Mouse (Mus musculus) liver, embryonic 11.5 days (tissue): Measurements from ENCODE around the gene Orm3. TPM values are rescaled to one million over a fixed set of nuclear protein-coding genes. Genes with fewer than 3 reads are reported as not detected.
"Not testable (repeated sequence)": the region's sequence is repeated elsewhere in the genome, so short reads cannot be mapped to it uniquely, and the experiment has no call there.

Experiments used
- ATAC-seq: fragments of 200-750 bp; cut with Nextera tagmentation; replicated peaks from 2 replicates; pipeline ENCODE4 v1.8.0; 2017; ENCODE audit warnings: moderate number of reproducible peaks, mild to moderate bottlenecking, moderate TSS enrichment, moderate library complexity; ENCODE audit not compliant: low FRiP score
- DNase-seq: peaks from one replicate; pipeline ENCODE4 v3.0.0-alpha.2; 2017; ENCODE audit warnings: low spot score
- H3K27ac ChIP-seq: fragments of 300-500 bp; sonication (generic); 2 replicates; pipeline ENCODE4 v1.5.1; 2014; ENCODE audit warnings: mild to moderate bottlenecking, low read depth, low read length, control low read depth
- H3K27me3 ChIP-seq: fragments of 300-500 bp; sonication (generic); replicated peaks from 2 replicates; pipeline ENCODE4 v1.6.1; 2014; ENCODE audit warnings: low read length, mixed read lengths; ENCODE audit not compliant: control insufficient read depth, insufficient read depth
- H3K36me3 ChIP-seq: fragments of 300-500 bp; sonication (generic); 2 replicates; pipeline ENCODE4 v1.6.1; 2014; ENCODE audit warnings: mild to moderate bottlenecking, low read length, moderate library complexity, mixed read lengths; ENCODE audit not compliant: control insufficient read depth, insufficient read depth
- H3K4me1 ChIP-seq: fragments of 300-500 bp; sonication (generic); replicated peaks from 2 replicates; pipeline ENCODE4 v1.6.1; 2014; ENCODE audit warnings: low read length, mixed read lengths; ENCODE audit not compliant: control insufficient read depth, insufficient read depth
- H3K4me2 ChIP-seq: fragments of 300-500 bp; sonication (generic); 2 replicates; pipeline ENCODE4 v1.6.1; 2014; ENCODE audit warnings: mild to moderate bottlenecking, control low read depth, moderate library complexity
- H3K4me3 ChIP-seq: fragments of 300-500 bp; sonication (generic); 2 replicates; pipeline ENCODE4 v1.5.1; 2014; ENCODE audit warnings: low read depth, low read length, control low read depth
- H3K9ac ChIP-seq: fragments of 300-500 bp; sonication (generic); 2 replicates; pipeline ENCODE4 v1.6.1; 2014; ENCODE audit warnings: low read depth, low read length, control low read depth
- H3K9me3 ChIP-seq: fragments of 300-500 bp; sonication (generic); 2 replicates; pipeline ENCODE4 v1.6.1; 2016; ENCODE audit warnings: low read length, inconsistent platforms, mixed read lengths; ENCODE audit not compliant: control insufficient read depth
- WGBS: fragments of 180-500 bp; shearing (Covaris S2); extraction: QIAGEN DNeasy Blood & Tissue Kit; methylation state at CpG from one replicate; pipeline ENCODE4 v1.1.7; 2014; 5-methylcytosine and 5-hydroxymethylcytosine counted together
- polyA plus RNA-seq: library from polyadenylated mRNA; unstranded; fragments of >200 nt; fragmentation: Nextera tagmentation; extraction: Ambion mirVana; gene quantifications from 2 replicates; pipeline ENCODE4 v1.2.1, GENCODE M21; 2014

Gene Orm3
- polyA plus RNA-seq: not detected in 2 replicates

DNA sequence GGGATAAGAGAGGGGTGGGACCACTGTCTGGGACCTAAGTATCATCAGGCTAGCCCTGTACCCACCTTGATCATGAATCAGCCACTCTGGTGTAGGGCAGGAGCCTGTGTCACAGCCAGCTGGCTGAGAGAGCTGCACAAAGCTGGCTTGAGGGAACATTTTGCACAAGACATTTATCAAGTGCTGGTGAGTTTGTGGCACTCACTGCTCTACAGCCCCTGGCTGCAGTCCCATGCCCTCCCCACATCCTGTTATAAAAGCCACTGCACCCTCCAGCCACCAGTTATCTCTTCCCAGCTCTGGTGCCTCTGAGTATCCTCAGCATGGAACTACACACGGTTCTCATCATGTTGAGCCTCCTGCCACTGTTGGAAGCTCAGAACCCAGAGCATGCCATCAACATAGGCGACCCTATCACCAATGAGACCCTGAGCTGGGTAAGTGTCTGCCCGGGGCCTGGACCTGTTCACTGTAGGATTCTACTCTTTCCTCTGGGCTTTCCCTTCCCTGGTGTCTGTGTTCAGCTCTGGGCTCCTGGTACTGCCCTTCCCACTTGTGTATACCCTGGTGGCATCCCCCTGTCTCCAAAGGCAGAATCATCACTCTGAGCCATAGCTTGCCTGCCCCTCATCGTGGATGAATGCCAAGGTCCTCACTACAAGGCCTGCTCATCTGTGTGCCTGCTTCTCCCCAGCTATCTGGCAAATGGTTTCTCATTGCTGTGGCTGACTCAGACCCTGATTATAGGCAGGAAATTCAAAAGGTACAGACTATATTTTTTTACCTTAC, at the start of gene Orm3:
Gene Orm3, plus strand, starts transcription at position 286 of the 789 bp plus-strand sequence.
- Histone ChIP-seq H3K9me3 (no peaks in the 10 kb centered on the region), H3K36me3 (no peaks in the 10 kb centered on the region), H3K4me1 (no peaks in the 10 kb centered on the region; the same call in 1 of the 2 replicates), H3K27me3 (no peaks in the 10 kb centered on the region), H3K27ac (no peak within 1 kb of the TSS), H3K4me3 (no peak within 1 kb of the TSS), H3K4me2 (no peak within 1 kb of the TSS), H3K9ac (no peak within 1 kb of the TSS)
- DNase-seq: no peak
- 62% methylated on average over 4 of the region's 4 CpGs for WGBS
- ATAC-seq: no peak

DNA sequence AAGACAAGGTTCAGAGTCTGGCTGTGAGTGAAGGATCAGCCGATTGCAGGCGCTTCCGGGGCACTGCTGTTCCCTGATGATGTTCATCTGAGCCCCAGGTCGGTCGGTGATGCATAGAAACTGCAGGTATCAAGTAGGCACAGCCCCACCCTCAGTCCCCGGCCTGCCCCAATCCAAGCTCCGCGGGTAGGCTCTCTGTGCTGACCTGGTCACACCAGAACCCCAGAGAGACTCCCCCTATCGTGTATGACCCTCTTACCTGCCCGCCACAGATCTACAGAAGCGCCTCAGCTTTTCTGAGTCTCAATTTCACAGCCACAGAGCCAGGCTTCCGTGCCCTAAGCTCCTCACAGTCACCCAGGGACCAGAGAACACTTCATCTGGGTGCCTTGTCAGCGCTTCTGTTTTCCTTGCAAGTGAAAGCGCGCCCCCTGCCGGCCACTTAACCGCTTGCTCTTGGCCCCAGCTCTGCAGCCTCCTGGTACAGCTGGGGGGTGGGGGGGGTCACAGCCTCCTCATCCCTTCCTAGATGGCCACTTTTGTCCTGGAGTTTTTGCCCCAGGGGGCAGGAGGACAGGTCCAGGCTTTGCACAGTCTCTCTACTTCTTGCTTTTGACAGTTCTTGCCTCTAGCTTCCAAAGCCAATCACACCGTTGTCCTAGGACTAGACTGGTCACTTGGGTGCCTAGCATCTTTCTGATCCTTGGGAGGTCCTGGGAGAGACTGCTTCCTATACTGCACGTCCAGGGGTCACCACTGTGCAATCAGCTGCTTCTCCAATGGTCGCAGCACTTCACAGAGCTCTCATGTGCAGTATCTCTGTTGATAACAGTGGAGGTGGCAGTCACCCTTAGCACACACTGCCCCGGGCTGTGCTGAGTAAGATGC, 48.5 kb upstream of the Orm3 start:
- H3K27ac ChIP-seq: no peak overlapping the region
- H3K4me1 ChIP-seq: no peaks in the 10 kb centered on the region
- WGBS: 32% methylated on average over 21 of the region's 21 CpGs
- ATAC-seq (0 out of 2 replicates have a peak, but pooled peaks have one; percentile 41), DNase-seq (peak; percentile 81)
- H3K9ac ChIP-seq: no peak overlapping the region
- no peak overlapping the region for H3K4me2 ChIP-seq
- H3K27me3 ChIP-seq: no peaks in the 10 kb centered on the region
- H3K36me3 ChIP-seq: no peaks in the 10 kb centered on the region
- H3K4me3 ChIP-seq: no peak overlapping the region
- no peaks in the 10 kb centered on the region for H3K9me3 ChIP-seq

DNA sequence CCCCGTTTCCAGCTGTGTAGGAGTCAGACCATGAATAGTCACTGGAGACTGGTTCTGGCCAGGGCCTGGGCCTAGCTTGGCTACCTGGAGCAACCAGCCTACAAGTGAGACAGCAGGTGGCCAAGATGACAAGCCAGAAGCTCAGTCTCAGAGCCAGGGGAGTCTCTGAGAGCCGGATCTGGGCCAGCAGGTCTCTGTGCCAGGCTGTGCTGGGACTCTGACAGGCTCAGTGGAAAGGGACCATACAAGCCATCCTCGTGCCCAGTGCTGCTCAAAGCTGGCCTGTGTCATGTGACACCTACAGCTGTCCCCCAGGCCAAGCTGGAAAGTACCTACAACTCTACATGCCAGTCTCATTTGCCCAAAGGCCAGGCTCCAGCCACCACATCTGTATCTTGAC, 47.6 kb upstream of the Orm3 start:
- Histone ChIP-seq H3K9me3 (no peaks in the 10 kb centered on the region), H3K4me3 (no peak overlapping the region), H3K27me3 (no peaks in the 10 kb centered on the region), H3K4me2 (no peak overlapping the region), H3K4me1 (no peaks in the 10 kb centered on the region), H3K36me3 (no peaks in the 10 kb centered on the region), H3K27ac (no peak overlapping the region), H3K9ac (no peak overlapping the region)
- no peak for DNase-seq
- 81% methylated on average over 3 of the region's 3 CpGs for WGBS
- no peak for ATAC-seq

DNA sequence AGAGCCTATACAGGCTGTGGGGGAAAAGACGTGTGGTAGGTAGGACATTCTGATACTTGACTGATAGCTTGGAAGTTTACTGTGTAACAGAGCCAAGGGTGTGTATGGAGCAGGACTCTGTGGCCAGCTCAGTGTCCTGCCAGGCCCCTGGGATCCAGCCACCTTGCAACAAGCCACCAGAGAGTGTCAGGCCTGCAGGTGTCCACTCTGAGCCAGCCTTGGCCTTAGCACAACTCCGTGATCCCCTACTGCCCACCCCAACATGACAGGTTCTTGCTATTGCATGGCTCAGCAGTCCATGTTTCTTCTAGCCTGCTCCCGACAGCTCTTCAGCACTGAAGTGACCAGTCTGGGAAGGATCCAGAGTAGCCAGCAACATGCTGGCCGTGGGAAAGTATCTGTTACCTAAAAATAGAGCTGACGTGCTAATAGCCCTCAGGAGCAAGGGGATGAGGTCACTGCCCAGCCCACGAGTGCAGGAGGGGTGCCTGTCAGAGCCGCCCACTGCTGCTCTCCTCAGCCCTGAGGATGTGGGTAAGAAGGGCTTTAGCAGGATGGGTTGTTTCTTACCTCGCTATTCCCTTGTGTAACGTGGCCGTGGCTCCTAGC, 45.6 kb upstream of the Orm3 start:
- no peaks in the 10 kb centered on the region for H3K27me3 ChIP-seq
- H3K4me3 ChIP-seq: no peak overlapping the region
- H3K4me2 ChIP-seq: no peak overlapping the region
- H3K9me3 ChIP-seq: no peaks in the 10 kb centered on the region
- no peak overlapping the region for H3K9ac ChIP-seq
- ATAC-seq (no peak), DNase-seq (no peak)
- WGBS: 64% methylated on average over 10 of the region's 10 CpGs
- H3K4me1 ChIP-seq: no peaks in the 10 kb centered on the region
- H3K36me3 ChIP-seq: no peaks in the 10 kb centered on the region
- H3K27ac ChIP-seq: no peak overlapping the region

DNA sequence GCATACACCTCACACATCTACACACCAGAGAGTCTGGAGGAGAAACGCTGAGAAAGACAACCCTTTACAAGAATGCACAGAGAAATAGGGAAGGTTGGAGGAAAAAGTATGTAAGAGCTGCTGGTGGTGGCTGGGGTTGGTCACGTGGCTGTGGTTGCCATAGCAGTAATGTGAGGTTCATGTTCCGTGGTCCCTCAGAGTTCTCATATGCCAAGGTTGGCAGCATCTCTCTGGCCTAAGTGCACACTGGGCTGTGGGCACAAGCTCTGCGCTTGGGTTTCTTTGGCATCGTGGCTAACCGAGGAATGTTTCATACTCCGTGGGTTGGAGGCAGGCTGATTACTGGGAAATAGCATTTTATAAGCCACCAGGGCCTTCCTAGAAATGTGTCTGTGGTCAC, 44.5 kb upstream of the Orm3 start:
- H3K4me2 ChIP-seq: no peak overlapping the region
- no peak overlapping the region for H3K27ac ChIP-seq
- no peaks in the 10 kb centered on the region for H3K27me3 ChIP-seq
- ATAC-seq (no peak), DNase-seq (no peak)
- H3K4me1 ChIP-seq: no peaks in the 10 kb centered on the region
- no peak overlapping the region for H3K4me3 ChIP-seq
- no peak overlapping the region for H3K9ac ChIP-seq
- no peaks in the 10 kb centered on the region for H3K36me3 ChIP-seq
- H3K9me3 ChIP-seq: no peaks in the 10 kb centered on the region
- 86% methylated on average over 7 of the region's 7 CpGs for WGBS

DNA sequence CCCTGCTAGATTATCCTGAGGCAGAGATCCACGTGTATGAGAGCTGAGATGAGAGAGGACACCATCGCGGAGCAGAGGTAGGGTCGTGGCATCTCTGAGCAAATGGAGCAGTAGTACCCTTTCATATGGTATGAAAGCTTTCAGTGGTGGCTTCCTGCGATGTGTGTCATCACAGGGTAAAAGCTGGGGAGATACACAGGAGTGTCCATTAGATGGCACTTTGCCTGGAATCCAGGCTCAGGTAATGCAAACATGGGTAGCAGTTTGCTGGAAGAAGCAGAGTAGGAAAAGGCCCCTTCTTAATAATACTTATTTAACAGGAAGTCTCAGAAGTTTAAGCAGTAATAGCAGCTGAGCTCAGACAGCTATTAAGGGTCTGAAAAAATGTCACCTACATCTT, 41.9 kb upstream of the Orm3 start:
- Histone ChIP-seq H3K4me3 (no peak overlapping the region), H3K27me3 (no peaks in the 10 kb centered on the region), H3K27ac (no peak overlapping the region), H3K4me1 (no peaks in the 10 kb centered on the region), H3K9me3 (no peaks in the 10 kb centered on the region), H3K36me3 (no peaks in the 10 kb centered on the region), H3K9ac (no peak overlapping the region), H3K4me2 (no peak overlapping the region)
- WGBS: 68% methylated on average over 5 of the region's 5 CpGs
- no peak for ATAC-seq
- no peak for DNase-seq

DNA sequence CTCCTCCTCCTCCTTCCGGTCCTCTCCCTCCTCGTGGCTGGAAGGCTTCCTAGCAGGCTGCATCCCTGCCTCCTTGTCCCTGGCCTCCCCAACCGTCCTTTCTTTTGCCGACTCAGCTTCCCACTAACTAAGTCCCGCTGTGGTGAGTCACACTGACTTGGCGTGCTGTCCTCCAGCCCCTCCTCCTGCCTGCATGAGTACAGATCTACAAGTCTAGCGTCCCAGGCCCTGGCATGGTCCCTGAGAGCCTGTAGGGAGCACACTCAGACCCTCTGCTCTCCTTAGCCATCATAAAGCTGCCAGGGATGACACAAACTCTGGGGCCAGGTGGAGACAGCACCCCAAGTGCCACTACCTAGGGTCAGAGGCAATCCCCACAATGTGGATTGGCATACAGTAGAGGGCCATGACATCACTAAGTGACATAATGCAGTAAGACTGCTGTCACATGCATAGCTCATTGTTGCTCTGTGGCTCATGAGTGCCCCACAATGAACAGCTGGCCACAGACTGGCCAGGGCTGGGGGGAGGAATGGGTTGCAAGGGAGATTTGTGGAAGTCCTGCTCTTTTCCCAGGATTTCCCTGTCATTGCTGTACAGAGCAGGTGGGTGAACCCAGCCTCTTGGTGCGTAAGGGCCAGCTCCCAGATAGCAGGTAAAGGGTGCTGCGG, 39.8 kb upstream of the Orm3 start:
- Histone ChIP-seq H3K27ac (no peak overlapping the region), H3K9ac (no peak overlapping the region), H3K4me1 (no peaks in the 10 kb centered on the region), H3K36me3 (no peaks in the 10 kb centered on the region), H3K4me2 (no peak overlapping the region), H3K27me3 (no peaks in the 10 kb centered on the region), H3K4me3 (no peak overlapping the region), H3K9me3 (no peaks in the 10 kb centered on the region)
- ATAC-seq: no peak
- DNase-seq: no peak
- WGBS: 64% methylated on average over 9 of the region's 9 CpGs

DNA sequence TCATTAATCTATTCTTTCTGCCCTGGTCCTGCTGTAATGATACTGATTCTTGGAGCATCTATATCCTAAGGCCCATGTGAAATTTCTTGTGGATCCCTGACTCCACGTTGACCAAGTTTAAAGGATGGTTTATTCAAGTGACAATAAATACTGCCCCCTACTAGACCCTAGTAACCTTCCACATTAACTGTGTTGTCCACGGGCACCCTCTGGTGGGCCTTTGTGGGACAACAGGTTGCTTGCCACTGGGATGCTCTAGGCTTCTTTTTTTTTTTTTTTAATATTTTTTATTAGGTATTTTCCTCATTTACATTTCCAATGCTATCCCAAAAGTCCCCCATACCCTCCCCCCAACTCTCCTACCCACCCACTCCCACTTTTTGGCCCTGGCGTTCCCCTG, 36.4 kb upstream of the Orm3 start:
- H3K36me3 ChIP-seq, DNase-seq: not testable (repeated sequence)

More for the DNA sequence above, 36.4 kb upstream of the Orm3 start:
- H3K4me3 ChIP-seq, H3K4me2 ChIP-seq, H3K4me1 ChIP-seq, ATAC-seq, H3K9me3 ChIP-seq, H3K9ac ChIP-seq, H3K27me3 ChIP-seq, H3K27ac ChIP-seq: not testable (repeated sequence)
- WGBS: 31% methylated on average over 3 of the region's 3 CpGs
